Mouse (Mus musculus) testis, adult 2 months (tissue): Measurements from ENCODE around the gene Fst.

Experiments used
- CTCF ChIP-seq: fragments of 200-500 bp; IDR thresholded peaks from 2 replicates; pipeline ENCODE4 v1.5.1; 2012; ENCODE audit warnings: low read depth, mild to moderate bottlenecking, inconsistent platforms, low read length, moderate library complexity; ENCODE audit not compliant: control insufficient read depth, insufficient read depth, insufficient replicate concordance
- POLR2A ChIP-seq: fragments of 200-500 bp; IDR thresholded peaks from 2 replicates; pipeline ENCODE4 v1.6.1; 2012; ENCODE audit warnings: low read depth, mild to moderate bottlenecking, inconsistent platforms, low read length, moderate library complexity; ENCODE audit not compliant: control insufficient read depth

DNA sequence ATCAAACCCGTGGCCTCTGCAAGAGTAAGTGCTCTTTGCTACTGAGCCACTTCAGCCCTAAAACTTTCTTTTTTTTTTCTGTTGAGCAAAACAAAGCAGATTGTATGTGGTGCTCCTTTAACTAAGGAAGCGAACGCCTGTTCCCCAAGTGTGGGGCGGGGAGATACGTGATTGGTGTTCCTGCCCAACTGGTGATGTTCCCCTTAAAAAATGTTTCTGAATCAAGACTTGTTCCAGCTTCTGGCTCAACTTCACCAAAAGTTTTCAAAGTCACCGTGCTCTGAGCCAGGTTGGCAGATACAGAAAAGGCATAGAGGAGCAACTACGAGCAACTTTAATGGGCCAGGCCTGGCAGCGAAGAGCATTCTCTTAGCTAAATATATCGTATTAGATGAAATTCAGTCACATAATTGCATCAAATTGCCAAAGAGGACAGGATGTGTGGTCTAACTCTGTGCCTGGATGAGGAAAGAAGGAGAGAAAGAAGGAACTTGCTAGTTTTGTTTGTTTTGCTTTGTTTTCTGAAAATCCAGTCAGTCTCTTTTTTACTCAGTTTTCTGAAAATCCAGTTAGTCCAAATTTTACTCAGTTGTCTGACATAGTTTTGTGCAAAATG, 53.5 kb downstream of the Fst start:
- TF ChIP-seq CTCF (no peak), POLR2A (no peak)
